Mouse (Mus musculus) cortical plate, adult 2 months (tissue): ENCODE data around the gene Zfp292.

Experiments used
- CTCF ChIP-seq: fragments of 200-500 bp; IDR thresholded peaks from 2 replicates; pipeline ENCODE4 v1.5.1; 2011; ENCODE audit warnings: mild to moderate bottlenecking, control low read depth, low read length; ENCODE audit not compliant: insufficient read depth; ENCODE audit errors: extremely low read depth
- POLR2A ChIP-seq: fragments of 200-500 bp; IDR thresholded peaks from 2 replicates; pipeline ENCODE4 v1.6.1; 2011; ENCODE audit warnings: mild to moderate bottlenecking, low read length, control low read depth; ENCODE audit not compliant: insufficient read depth; ENCODE audit errors: extremely low read depth

DNA sequence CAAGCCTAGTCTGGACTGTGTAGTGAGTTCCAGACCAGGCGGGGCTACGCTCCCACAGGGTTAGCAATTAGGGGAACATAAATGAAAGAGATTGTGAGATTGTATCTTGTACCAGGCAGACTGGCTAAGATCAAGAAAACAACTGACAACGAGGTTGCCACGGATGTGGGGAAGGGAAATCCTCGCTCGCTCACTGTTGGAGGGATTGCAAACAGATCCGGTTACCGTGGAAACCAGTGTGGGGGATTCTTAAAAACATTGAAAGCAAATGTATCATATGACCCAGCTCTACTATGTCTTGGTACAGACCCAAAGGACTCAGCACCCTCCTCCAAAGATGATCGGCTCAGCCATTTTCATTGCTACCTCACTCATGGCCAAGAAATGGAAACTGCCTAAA, 17.4 kb upstream of the Zfp292 start:
- TF ChIP-seq POLR2A: no peak
- TF ChIP-seq CTCF: no peak
